Mouse (Mus musculus) embryonic fibroblast, embryonic 13.5 days (primary cell): ENCODE measurements around the gene Asic1.

Experiments
- CTCF ChIP-seq: IDR thresholded peaks from 2 replicates; pipeline ENCODE4 v1.5.1; 2011; ENCODE audit warnings: mild to moderate bottlenecking, control low read depth, low read length, moderate library complexity, borderline replicate concordance; ENCODE audit not compliant: insufficient read depth
- POLR2A ChIP-seq: IDR thresholded peaks from 2 replicates; pipeline ENCODE4 v1.6.1; 2011; ENCODE audit warnings: low read depth, mild to moderate bottlenecking, control low read depth, low read length, moderate library complexity

- TF ChIP-seq POLR2A (no peak), CTCF (no peak)
These were observed 2.6 kb upstream of the Asic1 start for GRCm38 (mm10) chr15:99667544-99667943.
